In the genomic region with DNA sequence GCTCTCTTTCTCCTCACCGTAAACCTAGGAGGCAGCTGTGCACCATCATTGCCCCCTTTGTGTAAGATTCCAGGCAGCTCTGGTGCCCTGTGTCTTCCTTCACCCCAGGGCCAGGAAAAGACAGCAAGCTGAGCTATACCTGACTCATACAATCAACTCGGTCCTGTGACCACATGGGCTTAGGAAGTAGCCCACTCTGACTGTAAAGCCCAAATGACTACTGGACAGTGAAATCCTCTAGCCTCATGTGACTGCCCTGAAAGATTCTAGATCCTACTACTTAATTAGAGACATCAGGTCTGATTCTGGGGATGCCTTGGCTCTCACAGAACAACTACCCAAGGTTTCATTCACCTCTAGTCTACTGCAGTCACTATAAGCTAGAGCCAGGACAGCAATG, we compare ENCODE assay signal across 35 mouse cellular contexts. TPM values are rescaled to one million over a fixed set of nuclear protein-coding genes. Genes with fewer than 3 reads are reported as not detected.
"Had no signal": no experiment of that assay in that cellular context is flagged by ENCODE, and none has a peak within 500 bp of the region (broad histone marks: within the 10 kb centered on the region; RNA-seq: fewer than 3 reads in every experiment).

No protein-coding gene starts in this region.

- H3K4me3 ChIP-seq: heart, embryonic 10.5 days; heart, embryonic 12.5 days; hindbrain, embryonic 13.5 days; hindbrain, embryonic 15.5 days; kidney, embryonic 15.5 days; layer of hippocampus, adult 2 months; limb, embryonic 13.5 days; limb, embryonic 15.5 days; liver, embryonic 12.5 days had no signal

- H3K9ac ChIP-seq: heart, embryonic 12.5 days; hindbrain, embryonic 13.5 days; hindbrain, embryonic 15.5 days; kidney, embryonic 15.5 days; limb, embryonic 13.5 days; limb, embryonic 15.5 days; liver, embryonic 12.5 days; liver, embryonic 14.5 days had no signal

- H3K36me3 ChIP-seq: heart, embryonic 10.5 days; heart, embryonic 12.5 days; hindbrain, embryonic 13.5 days; hindbrain, embryonic 15.5 days; kidney, embryonic 15.5 days; limb, embryonic 13.5 days; limb, embryonic 15.5 days; liver, embryonic 12.5 days had no signal

- H3K27ac ChIP-seq: hindbrain, embryonic 13.5 days; hindbrain, embryonic 15.5 days; hindbrain, postnatal 0 days; kidney, embryonic 15.5 days; kidney, postnatal 0 days; layer of hippocampus, adult 2 months; limb, embryonic 13.5 days; limb, embryonic 15.5 days; liver, embryonic 12.5 days; liver, embryonic 14.5 days had no signal

- H3K4me1 ChIP-seq: heart, embryonic 10.5 days; hindbrain, embryonic 13.5 days; hindbrain, embryonic 15.5 days; kidney, embryonic 15.5 days; liver, embryonic 12.5 days had no signal

- ATAC-seq: hindbrain, postnatal 0 days; intestine, embryonic 16.5 days; liver, embryonic 12.5 days had no signal

- H3K9me3 ChIP-seq: heart, embryonic 10.5 days; heart, embryonic 12.5 days; hindbrain, embryonic 13.5 days; hindbrain, embryonic 15.5 days; kidney, embryonic 15.5 days; limb, embryonic 13.5 days; limb, embryonic 15.5 days; liver, embryonic 12.5 days had no signal

- H3K4me2 ChIP-seq: heart, embryonic 12.5 days; hindbrain, embryonic 13.5 days; hindbrain, embryonic 15.5 days; kidney, embryonic 15.5 days; limb, embryonic 13.5 days; limb, embryonic 15.5 days; liver, embryonic 12.5 days had no signal

- DNase-seq: gastrocnemius, postnatal 14 days; gastrocnemius, postnatal 36 days; heart, adult 18-20 months; heart, postnatal 14 days; heart, postnatal 36 days; layer of hippocampus, adult 9-11 months; layer of hippocampus, postnatal 36 days; left cerebral cortex, postnatal 4 days had no signal

- H3K27me3 ChIP-seq: heart, embryonic 12.5 days; hindbrain, embryonic 15.5 days; limb, embryonic 15.5 days had no signal

RNA-seq across cellular contexts. Expression of gene Dmrt1, which starts 58.7 kb away (rescaled TPM):
- total RNA-seq: gastrocnemius, adult 18-20 months; gastrocnemius, adult 8-10 months; gastrocnemius, postnatal 14 days; gastrocnemius, postnatal 36 days; heart, adult 18-20 months; heart, postnatal 14 days; heart, postnatal 36 days; hematopoietic stem cell, adult 5-6 weeks; hindbrain, postnatal 0 days; layer of hippocampus, adult 2 months; layer of hippocampus, postnatal 14 days; layer of hippocampus, postnatal 36 days; left cerebral cortex, adult 18-20 months; left cerebral cortex, adult 8-10 months; left cerebral cortex, postnatal 10 days; left cerebral cortex, postnatal 25 days; left cerebral cortex, postnatal 4 days; liver, adult 2 months had no signal
- polyA plus RNA-seq: gonadal fat pad, adult 2 months; heart, embryonic 10.5 days; heart, embryonic 12.5 days; heart, embryonic 14.5 days; heart, embryonic 16.5 days; hindbrain, embryonic 13.5 days; hindbrain, embryonic 15.5 days; hindbrain, postnatal 0 days; intestine, embryonic 14.5 days; intestine, embryonic 16.5 days; kidney, adult 2 months; kidney, embryonic 15.5 days; kidney, postnatal 0 days; liver, adult 2 months; liver, embryonic 14.5 days had no signal
